Mouse (Mus musculus): Measurements from ENCODE around the gene Tpte. TPM values are rescaled to one million over a fixed set of nuclear protein-coding genes. Genes with fewer than 3 reads are reported as not detected.

The Tpte gene
- polyA plus RNA-seq (2016; fragmentation: Nextera tagmentation; extraction: Ambion mirVana), result not detected in 2 replicates

GRCm38 (mm10) chr8:22282999-22283491 lies at the start of gene Tpte:
TSS of gene Tpte (plus strand) at chr8:22283441.
- 76% methylated on average over 2 of the region's 2 CpGs for WGBS
- H3K9ac ChIP-seq, result no peak within 1 kb of the TSS
- H3K4me2 ChIP-seq (replicated peaks), result no peak within 1 kb of the TSS
- H3K9me3 ChIP-seq, result no peaks in the 10 kb centered on the region
- no peak within 1 kb of the TSS for H3K4me3 ChIP-seq
- no peaks in the 10 kb centered on the region for H3K36me3 ChIP-seq
- H3K4me1 ChIP-seq, result no peaks in the 10 kb centered on the region
- no peaks in the 10 kb centered on the region for H3K27me3 ChIP-seq (replicated peaks)
- ATAC-seq (ENCODE audit: low FRiP score, low read depth), result no peak
- H3K27ac ChIP-seq, result no peak within 1 kb of the TSS

DNA sequence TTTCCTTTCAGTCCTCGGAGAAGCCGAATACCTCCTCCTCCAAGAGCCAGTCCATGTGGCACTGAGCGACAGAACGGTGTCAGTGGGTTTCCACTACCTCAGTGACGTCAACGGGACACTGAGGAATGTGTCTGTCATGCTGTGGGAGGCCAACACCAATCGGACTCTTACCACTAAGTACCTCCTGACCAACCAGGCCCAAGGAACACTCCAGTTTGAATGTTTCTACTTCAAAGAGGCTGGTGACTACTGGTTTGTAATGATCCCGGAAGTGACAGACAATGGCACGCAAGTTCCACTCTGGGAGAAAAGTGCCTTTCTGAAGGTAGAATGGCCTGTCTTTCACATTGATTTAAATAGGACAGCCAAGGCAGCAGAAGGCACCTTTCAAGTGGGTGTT lies 40.3 kb upstream of the Tpte start:
- no peak for ATAC-seq (ENCODE audit: low FRiP score, low read depth)
- WGBS, result 88% methylated on average over 9 of the region's 9 CpGs
- H3K27me3 ChIP-seq (replicated peaks), result no peaks in the 10 kb centered on the region

DNA sequence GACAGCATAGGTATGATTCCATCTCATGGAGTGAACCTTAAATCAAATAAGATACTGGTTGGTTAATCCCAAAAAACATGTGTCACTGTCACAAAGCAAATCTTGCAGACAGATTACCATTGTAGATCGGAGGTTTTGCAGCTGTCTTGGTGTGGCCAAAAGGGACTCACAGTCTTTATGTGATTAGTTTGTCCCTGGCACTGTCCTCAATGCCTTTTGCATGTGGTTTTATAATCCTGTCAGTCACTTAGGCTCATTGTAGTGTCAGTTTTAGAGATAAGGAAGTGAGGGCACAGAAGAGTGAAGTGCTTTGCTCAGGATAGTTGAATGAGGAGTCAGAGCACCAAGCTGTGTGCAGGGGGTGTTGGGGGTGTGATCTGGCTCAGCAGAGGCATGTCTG lies 37.6 kb upstream of the Tpte start:
- Histone ChIP-seq H3K4me1 (no peaks in the 10 kb centered on the region), H3K27me3 (replicated peaks) (no peaks in the 10 kb centered on the region), H3K4me3 (no peak overlapping the region), H3K4me2 (replicated peaks) (no peak overlapping the region), H3K9ac (no peak overlapping the region), H3K27ac (no peak overlapping the region), H3K36me3 (no peaks in the 10 kb centered on the region), H3K9me3 (no peaks in the 10 kb centered on the region)
- WGBS, result 79% methylated on average over 1 of the region's 1 CpGs
- no peak for ATAC-seq (ENCODE audit: low FRiP score, low read depth)

More for the DNA sequence above, 40.3 kb upstream of the Tpte start:
- no peak overlapping the region for H3K27ac ChIP-seq
- no peak overlapping the region for H3K4me3 ChIP-seq
- H3K36me3 ChIP-seq, result no peaks in the 10 kb centered on the region
- H3K4me1 ChIP-seq, result no peaks in the 10 kb centered on the region
- no peak overlapping the region for H3K9ac ChIP-seq
- H3K4me2 ChIP-seq (replicated peaks), result no peak overlapping the region
- no peaks in the 10 kb centered on the region for H3K9me3 ChIP-seq

DNA sequence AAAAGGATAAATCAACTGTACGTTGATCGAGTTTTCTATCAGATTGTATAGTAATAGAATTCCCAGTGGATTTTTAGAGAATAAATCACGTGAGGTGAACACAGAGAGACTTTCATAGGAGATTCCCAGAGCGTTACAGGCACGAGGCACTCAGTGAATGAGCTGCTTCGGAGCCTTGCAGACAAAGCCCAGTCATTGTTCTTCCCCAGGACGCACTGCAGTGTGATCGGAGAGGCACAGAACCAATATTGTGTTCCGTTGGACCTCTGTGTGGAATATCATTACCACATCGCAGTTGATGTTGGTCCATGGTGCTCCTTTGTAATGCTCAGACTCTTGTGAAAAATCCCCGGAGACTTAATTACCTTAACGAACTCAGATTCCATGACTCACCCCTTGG lies 35.3 kb upstream of the Tpte start:
- no peaks in the 10 kb centered on the region for H3K27me3 ChIP-seq (replicated peaks)
- H3K27ac ChIP-seq, result no peak overlapping the region
- no peaks in the 10 kb centered on the region for H3K36me3 ChIP-seq
- no peaks in the 10 kb centered on the region for H3K4me1 ChIP-seq
- H3K4me3 ChIP-seq, result no peak overlapping the region
- H3K4me2 ChIP-seq (replicated peaks), result no peak overlapping the region
- H3K9ac ChIP-seq, result no peak overlapping the region
- 73% methylated on average over 12 of the region's 12 CpGs for WGBS
- ATAC-seq (ENCODE audit: low FRiP score, low read depth), result no peak
- H3K9me3 ChIP-seq, result no peaks in the 10 kb centered on the region

DNA sequence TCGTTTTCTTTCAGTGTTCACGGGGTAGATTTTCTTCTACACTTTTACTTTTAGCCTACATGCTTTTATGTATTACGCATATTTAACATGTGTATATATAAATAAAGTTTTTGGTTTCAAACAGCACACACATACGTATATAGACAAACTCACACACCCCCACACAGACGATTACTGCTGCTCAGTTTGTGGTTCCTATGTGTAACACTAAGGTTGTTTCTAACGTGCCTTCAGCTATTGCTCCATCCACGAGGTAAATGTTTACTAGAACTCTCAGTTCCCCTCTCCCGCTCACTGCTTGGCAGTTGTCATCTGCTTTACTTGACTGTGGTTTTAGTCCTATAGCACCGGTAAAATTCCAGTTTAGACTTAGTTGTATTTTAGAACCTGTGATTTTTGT lies 34.2 kb upstream of the Tpte start:
- no peak for ATAC-seq (ENCODE audit: low FRiP score, low read depth)
- no peak overlapping the region for H3K4me3 ChIP-seq
- no peaks in the 10 kb centered on the region for H3K9me3 ChIP-seq
- H3K4me1 ChIP-seq, result no peaks in the 10 kb centered on the region
- no peak overlapping the region for H3K4me2 ChIP-seq (replicated peaks)
- no peaks in the 10 kb centered on the region for H3K36me3 ChIP-seq
- WGBS, result 87% methylated on average over 9 of the region's 9 CpGs
- no peaks in the 10 kb centered on the region for H3K27me3 ChIP-seq (replicated peaks)
- no peak overlapping the region for H3K27ac ChIP-seq
- no peak overlapping the region for H3K9ac ChIP-seq

- no peak overlapping the region for H3K4me3 ChIP-seq
- H3K9ac ChIP-seq, result no peak overlapping the region
- H3K36me3 ChIP-seq, result no peaks in the 10 kb centered on the region
- WGBS, result 87% methylated on average over 18 of the region's 18 CpGs
- no peak overlapping the region for H3K4me2 ChIP-seq (replicated peaks)
- H3K27ac ChIP-seq, result no peak overlapping the region
- H3K27me3 ChIP-seq (replicated peaks), result no peaks in the 10 kb centered on the region
- no peaks in the 10 kb centered on the region for H3K9me3 ChIP-seq
- no peaks in the 10 kb centered on the region for H3K4me1 ChIP-seq
- ATAC-seq (ENCODE audit: low FRiP score, low read depth), result no peak
Measured at GRCm38 (mm10) chr8:22258946-22259450, 24.2 kb upstream of the Tpte start.

- ATAC-seq (ENCODE audit: low FRiP score, low read depth), result no peak
- Histone ChIP-seq H3K9me3 (no peaks in the 10 kb centered on the region), H3K9ac (no peak overlapping the region), H3K27ac (no peak overlapping the region), H3K4me1 (no peaks in the 10 kb centered on the region), H3K36me3 (no peaks in the 10 kb centered on the region), H3K27me3 (replicated peaks) (no peaks in the 10 kb centered on the region), H3K4me3 (no peak overlapping the region), H3K4me2 (replicated peaks) (no peak overlapping the region)
- WGBS, result 81% methylated on average over 12 of the region's 12 CpGs
Measured at GRCm38 (mm10) chr8:22259531-22259930, 23.7 kb upstream of the Tpte start.

- 71% methylated on average over 9 of the region's 9 CpGs for WGBS
- Histone ChIP-seq H3K9me3 (no peaks in the 10 kb centered on the region), H3K27ac (no peak overlapping the region)
Measured at GRCm38 (mm10) chr8:22260091-22260722, 23.0 kb upstream of the Tpte start.

DNA sequence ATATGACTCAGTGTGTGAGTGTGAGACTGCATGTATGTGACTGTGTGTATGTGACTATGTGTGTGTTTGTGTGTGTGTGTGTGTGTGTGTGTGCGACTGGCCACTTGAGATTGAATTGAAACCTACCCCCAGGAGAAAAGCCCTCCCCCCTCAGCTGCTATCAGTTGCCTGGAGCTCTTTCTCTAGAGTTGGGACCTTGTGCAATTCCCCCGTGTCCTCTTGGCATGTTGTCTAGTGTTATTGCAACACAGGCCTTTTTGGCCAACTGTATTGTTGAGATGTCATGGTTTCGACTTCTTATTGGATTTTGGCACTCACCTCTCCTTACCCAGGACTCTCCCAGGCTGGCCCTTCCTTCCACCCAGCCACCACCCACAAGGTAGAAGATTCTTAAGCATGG lies 21.0 kb upstream of the Tpte start:
- ATAC-seq (ENCODE audit: low FRiP score, low read depth), result no peak
- Histone ChIP-seq H3K4me2 (replicated peaks) (no peak overlapping the region), H3K4me3 (no peak overlapping the region), H3K9ac (no peak overlapping the region), H3K4me1 (no peaks in the 10 kb centered on the region), H3K27ac (no peak overlapping the region), H3K27me3 (replicated peaks) (no peaks in the 10 kb centered on the region), H3K36me3 (no peaks in the 10 kb centered on the region), H3K9me3 (no peaks in the 10 kb centered on the region)
- WGBS, result 91% methylated on average over 3 of the region's 3 CpGs

More at GRCm38 (mm10) chr8:22260091-22260722, 23.0 kb upstream of the Tpte start:
- no peak overlapping the region for H3K9ac ChIP-seq
- ATAC-seq (ENCODE audit: low FRiP score, low read depth), result no peak
- no peak overlapping the region for H3K4me2 ChIP-seq (replicated peaks)
- H3K36me3 ChIP-seq, result no peaks in the 10 kb centered on the region
- no peak overlapping the region for H3K4me3 ChIP-seq
- no peaks in the 10 kb centered on the region for H3K27me3 ChIP-seq (replicated peaks)
- H3K4me1 ChIP-seq, result no peaks in the 10 kb centered on the region

- no peaks in the 10 kb centered on the region for H3K27me3 ChIP-seq (replicated peaks)
- no peak overlapping the region for H3K4me2 ChIP-seq (replicated peaks)
- no peaks in the 10 kb centered on the region for H3K9me3 ChIP-seq
- H3K36me3 ChIP-seq, result no peaks in the 10 kb centered on the region
- no peak for ATAC-seq (ENCODE audit: low FRiP score, low read depth)
- no peak overlapping the region for H3K27ac ChIP-seq
- no peak overlapping the region for H3K9ac ChIP-seq
- H3K4me1 ChIP-seq, result no peaks in the 10 kb centered on the region
- 87% methylated on average over 6 of the region's 6 CpGs for WGBS
- no peak overlapping the region for H3K4me3 ChIP-seq
Measured at GRCm38 (mm10) chr8:22264292-22264691, 18.9 kb upstream of the Tpte start.

- H3K27ac ChIP-seq, result no peak overlapping the region
- H3K27me3 ChIP-seq (replicated peaks), result no peaks in the 10 kb centered on the region
- no peaks in the 10 kb centered on the region for H3K4me1 ChIP-seq
- 89% methylated on average over 6 of the region's 6 CpGs for WGBS
- ATAC-seq (ENCODE audit: low FRiP score, low read depth), result no peak
- H3K9me3 ChIP-seq, result no peaks in the 10 kb centered on the region
- H3K36me3 ChIP-seq, result no peaks in the 10 kb centered on the region
- no peak overlapping the region for H3K9ac ChIP-seq
- H3K4me2 ChIP-seq (replicated peaks), result no peak overlapping the region
- no peak overlapping the region for H3K4me3 ChIP-seq
Measured at GRCm38 (mm10) chr8:22264787-22265186, 18.5 kb upstream of the Tpte start.

- 93% methylated on average over 1 of the region's 1 CpGs for WGBS
- Histone ChIP-seq H3K9ac (no peak overlapping the region), H3K4me2 (replicated peaks) (no peak overlapping the region), H3K9me3 (no peaks in the 10 kb centered on the region), H3K27ac (no peak overlapping the region), H3K4me3 (no peak overlapping the region), H3K4me1 (no peaks in the 10 kb centered on the region), H3K27me3 (replicated peaks) (no peaks in the 10 kb centered on the region), H3K36me3 (no peaks in the 10 kb centered on the region)
- no peak for ATAC-seq (ENCODE audit: low FRiP score, low read depth)
Measured at GRCm38 (mm10) chr8:22265194-22265593, 18.0 kb upstream of the Tpte start.

DNA sequence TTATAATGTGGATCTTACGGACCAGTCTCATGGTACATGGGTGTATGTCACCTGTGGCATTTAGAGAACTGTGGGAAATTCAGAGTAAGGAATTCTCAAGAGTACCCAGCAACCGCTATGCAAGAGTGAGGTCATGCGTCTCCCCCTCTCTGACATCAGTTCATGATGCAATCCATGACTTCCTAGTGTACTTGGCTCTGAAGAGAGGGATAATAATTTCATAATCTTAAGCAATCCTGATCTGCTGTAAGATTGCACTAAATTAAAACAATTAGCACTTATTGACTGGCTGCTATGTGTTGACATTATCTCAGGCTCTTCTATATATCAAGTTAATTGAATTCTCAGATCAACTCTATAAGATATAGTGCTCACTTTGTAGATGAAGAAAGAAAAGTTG lies 16.4 kb upstream of the Tpte start:
- ATAC-seq (ENCODE audit: low FRiP score, low read depth), result no peak
- no peaks in the 10 kb centered on the region for H3K9me3 ChIP-seq
- H3K4me3 ChIP-seq, result no peak overlapping the region
- no peaks in the 10 kb centered on the region for H3K36me3 ChIP-seq
- no peak overlapping the region for H3K4me2 ChIP-seq (replicated peaks)
- no peaks in the 10 kb centered on the region for H3K4me1 ChIP-seq
- no peaks in the 10 kb centered on the region for H3K27me3 ChIP-seq (replicated peaks)
- no peak overlapping the region for H3K9ac ChIP-seq
- H3K27ac ChIP-seq, result no peak overlapping the region
- WGBS, result 95% methylated on average over 3 of the region's 3 CpGs
